Mouse (Mus musculus): ENCODE data around the gene Rhno1. TPM values are rescaled to one million over a fixed set of nuclear protein-coding genes. Genes with fewer than 3 reads are reported as not detected.

The Rhno1 gene
- total and polyA plus RNA-seq, 3 experiments, result 46.8 to 137 (median 88.1) TPM

DNA sequence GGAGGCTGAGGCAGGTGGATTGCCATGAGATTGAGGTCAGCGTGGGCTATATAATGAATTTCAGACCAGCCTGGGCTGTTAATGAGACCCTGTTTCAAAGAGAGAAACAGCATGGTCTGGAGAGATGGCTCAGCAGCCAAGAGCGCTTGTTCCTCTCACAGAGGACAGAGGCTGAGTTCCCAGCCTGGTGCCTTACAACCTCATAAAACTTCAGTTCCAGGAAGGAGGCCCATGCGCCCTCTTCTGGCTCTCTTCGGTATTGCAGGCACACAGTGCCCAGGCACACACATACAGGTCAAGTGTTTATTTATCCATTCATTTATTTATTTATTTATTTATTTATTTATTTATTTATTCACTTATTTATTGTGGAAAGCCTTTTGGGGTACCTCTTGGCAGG lies 54.4 kb downstream of the Rhno1 start:
- no peak overlapping the region for H3K27ac ChIP-seq (ENCODE audit: control insufficient read depth, low read depth, low read length)
- peak; percentile 43 for TF ChIP-seq ZC3H11A (IDR thresholded peaks at IDR 0.05; ENCODE audit: low read depth, low read length)
- TF ChIP-seq CTCF (IDR thresholded peaks at IDR 0.05 in 2 of 3, conservative IDR thresholded peaks at IDR 0.05 in 1 of 3; ENCODE audit: control insufficient read depth in 1 of 3, insufficient read depth in 1 of 3, low read depth in 2 of 3, low read length in 3 of 3, poor library complexity in 1 of 3, severe bottlenecking in 1 of 3), result peak; percentile 76 to 88 (median 83)
- no peak for TF ChIP-seq MYC (IDR thresholded peaks at IDR 0.05; ENCODE audit: low read depth, low read length)
- TF ChIP-seq BHLHE40 (IDR thresholded peaks at IDR 0.05; ENCODE audit: borderline replicate concordance, low read depth, low read length), result no peak
- no peak for TF ChIP-seq NRF1 (IDR thresholded peaks at IDR 0.05; ENCODE audit: insufficient read depth, low read depth, low read length, poor library complexity, severe bottlenecking)
- TF ChIP-seq ELF1 (IDR thresholded peaks at IDR 0.05; ENCODE audit: low read depth, low read length), result 0 out of 2 replicates have a peak, but pooled peaks have one; percentile 39
- TF ChIP-seq RAD21 (IDR thresholded peaks at IDR 0.05; ENCODE audit: low read depth, low read length), result peak; percentile 49
- TF ChIP-seq GATA1 (IDR thresholded peaks at IDR 0.05; ENCODE audit: low read depth, low read length), result no peak
- no peak for TF ChIP-seq TCF12 (IDR thresholded peaks at IDR 0.05; ENCODE audit: low read depth, low read length)
- no peak for TF ChIP-seq MEF2A (IDR thresholded peaks at IDR 0.05; ENCODE audit: extremely low read depth, insufficient replicate concordance, low read depth, low read length, poor library complexity, severe bottlenecking)
- TF ChIP-seq POLR2AphosphoS2 (IDR thresholded peaks at IDR 0.05; ENCODE audit: low read length), result no peak
- no peak for TF ChIP-seq UBTF (IDR thresholded peaks at IDR 0.05; ENCODE audit: borderline replicate concordance, insufficient read depth, low read depth, low read length)
- TF ChIP-seq SMC3 (IDR thresholded peaks at IDR 0.05; ENCODE audit: low read depth, low read length), result peak; percentile 74
- H3K4me3 ChIP-seq (ENCODE audit: control insufficient read depth in 1 of 2, insufficient read depth in 1 of 2, low read depth in 2 of 2, low read length in 2 of 2), result no peak overlapping the region
- H3K4me1 ChIP-seq (ENCODE audit: control insufficient read depth in 1 of 2, insufficient read depth in 2 of 2, low read length in 2 of 2), result no peaks in the 10 kb centered on the region
- H3K9me3 ChIP-seq (replicated peaks; ENCODE audit: insufficient read depth, low read length), result no peaks in the 10 kb centered on the region
- no peaks in the 10 kb centered on the region for H3K79me2 ChIP-seq (ENCODE audit: control insufficient read depth, insufficient read depth, low read length, poor library complexity)
- H3K36me3 ChIP-seq (ENCODE audit: control insufficient read depth in 1 of 2, insufficient read depth in 2 of 2, low read length in 2 of 2), result no peaks in the 10 kb centered on the region
- peak; percentile 74 for DNase-seq (ENCODE audit: low read depth, low spot score)
- H3K27me3 ChIP-seq (ENCODE audit: control insufficient read depth in 1 of 2, insufficient read depth in 2 of 2, low read length in 2 of 2), result no peaks in the 10 kb centered on the region; a peak in 1 of 4 replicates
- no peak overlapping the region for H3K9ac ChIP-seq (ENCODE audit: control insufficient read depth, low read depth, low read length, poor library complexity, severe bottlenecking)

Other genes starting within 250 kb of the Rhno1 start
- gene Tspan9, start 219.3 kb downstream of the Rhno1 start, total RNA-seq (2012; rRNA removed), result 0.08 TPM in 1 of 2 replicates, not detected in the other
- gene Tspan9, start 219.3 kb downstream of the Rhno1 start, polyA plus RNA-seq (2012; ENCODE audit: insufficient read depth in 1 of 2, insufficient read length in 2 of 2, low read depth in 1 of 2, low replicate concordance in 2 of 2, missing spikeins in 1 of 2), result 1 to 10 TPM in 1 of 2 experiments, not detected in 1; 3.4 TPM
- not detected in 2 replicates for gene Tead4, start 62.1 kb downstream of the Rhno1 start, total RNA-seq (2012; rRNA removed)
- not detected for gene Tead4, start 62.1 kb downstream of the Rhno1 start, polyA plus RNA-seq (2012; ENCODE audit: insufficient read depth in 1 of 2, insufficient read length in 2 of 2, low read depth in 1 of 2, low replicate concordance in 2 of 2, missing spikeins in 1 of 2)
- gene Tulp3, start 7.1 kb downstream of the Rhno1 start, total RNA-seq (2012; rRNA removed), result 5.3 and 5.7 TPM in 2 replicates
- gene Tulp3, start 7.1 kb downstream of the Rhno1 start, polyA plus RNA-seq (2012; ENCODE audit: insufficient read depth in 1 of 2, insufficient read length in 2 of 2, low read depth in 1 of 2, low replicate concordance in 2 of 2, missing spikeins in 1 of 2), result 10 to 100 TPM in 1 of 2 experiments, not detected in 1; 19.2 TPM
- gene Foxm1, start 56 bp upstream of the Rhno1 start, total RNA-seq (2012; rRNA removed), result 13.7 and 14.7 TPM in 2 replicates
- gene Foxm1, start 56 bp upstream of the Rhno1 start, polyA plus RNA-seq (2012; ENCODE audit: insufficient read depth in 1 of 2, insufficient read length in 2 of 2, low read depth in 1 of 2, low replicate concordance in 2 of 2, missing spikeins in 1 of 2), result 10 to 100 TPM; 31.1 to 61.9 TPM
- gene Tex52, start 12.5 kb upstream of the Rhno1 start, total RNA-seq (2012; rRNA removed), result not detected in 2 replicates
- gene Tex52, start 12.5 kb upstream of the Rhno1 start, polyA plus RNA-seq (2012; ENCODE audit: insufficient read depth in 1 of 2, insufficient read length in 2 of 2, low read depth in 1 of 2, low replicate concordance in 2 of 2, missing spikeins in 1 of 2), result under 1 TPM in 1 of 2 experiments, not detected in 1; 0.07 TPM
- gene Gm44596, start 12.6 kb upstream of the Rhno1 start, total RNA-seq (2012; rRNA removed), result not detected in 2 replicates
- gene Gm44596, start 12.6 kb upstream of the Rhno1 start, polyA plus RNA-seq (2012; ENCODE audit: insufficient read depth in 1 of 2, insufficient read length in 2 of 2, low read depth in 1 of 2, low replicate concordance in 2 of 2, missing spikeins in 1 of 2), result not detected
- 0.04 TPM in 1 of 2 replicates, not detected in the other for gene Nrip2, start 36.4 kb upstream of the Rhno1 start, total RNA-seq (2012; rRNA removed)
- gene Nrip2, start 36.4 kb upstream of the Rhno1 start, polyA plus RNA-seq (2012; ENCODE audit: insufficient read depth in 1 of 2, insufficient read length in 2 of 2, low read depth in 1 of 2, low replicate concordance in 2 of 2, missing spikeins in 1 of 2), result under 1 TPM in 1 of 2 experiments, not detected in 1; 0.86 TPM
- gene Itfg2, start 62.0 kb upstream of the Rhno1 start, total RNA-seq (2012; rRNA removed), result 16.6 and 17.8 TPM in 2 replicates
- gene Itfg2, start 62.0 kb upstream of the Rhno1 start, polyA plus RNA-seq (2012; ENCODE audit: insufficient read depth in 1 of 2, insufficient read length in 2 of 2, low read depth in 1 of 2, low replicate concordance in 2 of 2, missing spikeins in 1 of 2), result 10 to 100 TPM in 1 of 2 experiments, not detected in 1; 44.8 TPM
- gene Fkbp4, start 75.8 kb upstream of the Rhno1 start, total RNA-seq (2012; rRNA removed), result 332 and 333 TPM in 2 replicates
- gene Fkbp4, start 75.8 kb upstream of the Rhno1 start, polyA plus RNA-seq (2012; ENCODE audit: insufficient read depth in 1 of 2, insufficient read length in 2 of 2, low read depth in 1 of 2, low replicate concordance in 2 of 2, missing spikeins in 1 of 2), result 100 to 1,000 TPM; 426 to 934 TPM
- gene Pzp, start 163.8 kb upstream of the Rhno1 start, total RNA-seq (2012; rRNA removed), result not detected in 2 replicates
- gene Pzp, start 163.8 kb upstream of the Rhno1 start, polyA plus RNA-seq (2012; ENCODE audit: insufficient read depth in 1 of 2, insufficient read length in 2 of 2, low read depth in 1 of 2, low replicate concordance in 2 of 2, missing spikeins in 1 of 2), result not detected
- gene A2ml1, start 218.7 kb upstream of the Rhno1 start, total RNA-seq (2012; rRNA removed), result 0.08 and 0.10 TPM in 2 replicates
- under 1 TPM in 1 of 2 experiments, not detected in 1; 0.25 TPM for gene A2ml1, start 218.7 kb upstream of the Rhno1 start, polyA plus RNA-seq (2012; ENCODE audit: insufficient read depth in 1 of 2, insufficient read length in 2 of 2, low read depth in 1 of 2, low replicate concordance in 2 of 2, missing spikeins in 1 of 2)

Measured in MEL (cell line).